Mouse (Mus musculus) lung, postnatal 0 days (tissue): ENCODE results near the gene Dbnl.

Experiments
- CTCF ChIP-seq: IDR thresholded peaks from 2 replicates; pipeline ENCODE4 v1.5.1; 2016; ENCODE audit warnings: antibody characterized with exemption, mild to moderate bottlenecking
- EP300 ChIP-seq: IDR thresholded peaks from 2 replicates; pipeline ENCODE4 v1.6.1; 2016; ENCODE audit warnings: antibody characterized with exemption, mild to moderate bottlenecking, control low read depth

DNA sequence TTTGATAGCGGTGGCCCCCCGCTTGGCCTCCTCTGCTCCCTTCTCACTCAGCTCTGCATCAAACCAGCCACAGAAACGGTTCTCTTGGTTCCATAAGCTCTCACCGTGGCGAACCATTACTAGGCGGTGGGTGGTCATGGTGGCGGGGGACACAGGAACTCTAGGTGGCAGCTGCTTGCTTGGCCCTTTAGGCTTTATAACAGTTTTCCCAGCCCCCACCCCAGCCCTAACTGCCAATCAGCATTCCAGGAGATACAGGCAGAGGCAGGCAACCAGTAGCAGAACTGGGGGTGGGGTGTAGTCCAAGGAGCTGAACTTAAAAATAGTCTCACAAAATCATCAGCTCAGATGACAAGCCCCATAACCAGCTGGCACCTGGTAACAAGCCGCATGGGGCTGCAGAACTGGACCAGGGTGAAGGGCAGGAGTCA is 15.3 kb downstream of the Dbnl start, which contains the start of gene Pgam2:
- TF ChIP-seq CTCF = no peak
- no peak for TF ChIP-seq EP300
